Mouse (Mus musculus) C2C12 (cell line): ENCODE results near the gene Arf1. TPM values are rescaled to one million over a fixed set of nuclear protein-coding genes. Genes with fewer than 3 reads are reported as not detected.

Experiments used
- H3K27me3 ChIP-seq: one replicate; pipeline ENCODE4 v1.6.1; 2011; ENCODE audit not compliant: control insufficient read depth, insufficient read depth, insufficient read length
- H3K36me3 ChIP-seq: one replicate; pipeline ENCODE4 v1.6.1; 2011; ENCODE audit not compliant: control insufficient read depth, insufficient read depth
- H3K4me3 ChIP-seq: one replicate; pipeline ENCODE4 v1.5.1; 2011; ENCODE audit warnings: mild to moderate bottlenecking, control low read depth; ENCODE audit not compliant: poor library complexity, insufficient read depth, severe bottlenecking
- H3K79me2 ChIP-seq: one replicate; pipeline ENCODE4 v1.6.1; 2011; ENCODE audit not compliant: control insufficient read depth, insufficient read depth
- H3K79me3 ChIP-seq: one replicate; pipeline ENCODE4 v1.6.1; 2011; ENCODE audit warnings: low read depth, control low read depth
- H3ac ChIP-seq: one replicate; pipeline ENCODE3; 2011; ENCODE audit warnings: low read depth; ENCODE audit not compliant: control insufficient read depth, insufficient read length
- CEBPB ChIP-seq: IDR thresholded peaks from one replicate; pipeline ENCODE4 v1.6.1; 2011; ENCODE audit warnings: low read depth, mild to moderate bottlenecking, control low read depth, moderate library complexity
- CTCF ChIP-seq: IDR thresholded peaks from one replicate; pipeline ENCODE4 v1.5.1; 2011; ENCODE audit not compliant: control insufficient read depth, insufficient read depth, insufficient read length
- FOSL1 ChIP-seq: IDR thresholded peaks from one replicate; pipeline ENCODE4 v1.8.0; 2011; ENCODE audit warnings: mild to moderate bottlenecking, low read length; ENCODE audit not compliant: poor library complexity, insufficient read depth, severe bottlenecking
- MAX ChIP-seq: IDR thresholded peaks from one replicate; pipeline ENCODE4 v1.6.1; 2011; ENCODE audit warnings: mild to moderate bottlenecking, control low read depth
- MYOD1 ChIP-seq: IDR thresholded peaks from one replicate; pipeline ENCODE4 v1.6.1; 2011; ENCODE audit warnings: low read depth; ENCODE audit not compliant: control insufficient read depth, insufficient read length
- MYOG ChIP-seq: IDR thresholded peaks from one replicate; pipeline ENCODE4 v1.6.1; 2011; ENCODE audit not compliant: control insufficient read depth, insufficient read length; ENCODE audit errors: extremely low read depth
- USF1 ChIP-seq: IDR thresholded peaks from one replicate; pipeline ENCODE4 v1.6.1; 2011; ENCODE audit warnings: low read depth, mild to moderate bottlenecking, control low read depth, moderate library complexity
- polyA plus RNA-seq: library from polyadenylated mRNA; unstranded; fragments of >200 nt; fragmentation: generic; extraction: Trizol; gene quantifications from one replicate; pipeline ENCODE4 v1.2.1, GENCODE M21; 2012; ENCODE audit warnings: missing spikeins

The Arf1 gene
- polyA plus RNA-seq, 1 experiment = 636 TPM

DNA sequence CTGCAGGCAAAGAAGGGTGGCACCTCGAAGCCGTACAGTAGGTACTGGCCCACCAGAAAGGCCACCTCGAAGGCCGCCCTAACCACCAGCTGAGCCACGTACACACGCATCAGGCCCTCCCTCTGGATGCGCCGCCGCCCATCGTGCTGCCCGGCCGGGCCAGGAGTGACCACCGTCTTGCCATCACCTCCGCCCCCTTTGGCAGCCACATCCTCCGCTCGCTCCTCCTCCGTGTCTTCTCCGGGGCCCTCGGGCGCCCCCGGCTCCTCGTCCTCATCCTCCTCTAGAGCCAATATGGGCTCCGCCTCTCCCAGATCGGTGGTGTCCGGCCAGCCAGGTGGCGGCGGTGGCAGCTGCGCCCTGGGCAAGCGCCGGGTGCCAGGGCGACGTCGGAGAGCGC lies 51.1 kb downstream of the Arf1 start:
- Histone ChIP-seq H3K79me3 (no peaks in the 10 kb centered on the region), H3K79me2 (no peaks in the 10 kb centered on the region), H3K27me3 (peaks cover 49% of the 10 kb centered on the region), H3ac (no peak overlapping the region), H3K36me3 (no peaks in the 10 kb centered on the region), H3K4me3 (no peak overlapping the region)
- no peak for TF ChIP-seq MAX
- TF ChIP-seq FOSL1 = no peak

DNA sequence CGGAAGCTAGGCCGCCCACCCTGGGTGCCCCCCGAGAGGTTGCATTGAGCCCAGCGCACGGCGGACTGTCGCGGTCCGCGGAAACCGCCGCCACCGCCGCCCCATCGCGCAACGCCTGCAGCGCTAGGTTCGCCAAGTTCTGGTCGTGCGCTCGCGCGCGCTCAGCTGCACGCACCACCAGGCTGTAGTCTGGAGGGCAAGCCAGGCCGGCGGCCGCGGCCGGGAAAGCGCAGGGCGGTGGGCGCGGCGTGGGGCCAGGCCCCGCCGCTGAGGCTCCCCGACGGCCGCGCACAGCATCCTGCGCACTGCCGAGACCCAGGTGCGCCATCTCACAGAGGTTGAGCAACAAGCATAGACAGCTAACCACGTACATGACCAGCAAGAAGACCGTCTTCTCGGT lies 51.6 kb downstream of the Arf1 start:
- Histone ChIP-seq H3K27me3 (peaks cover 49% of the 10 kb centered on the region), H3K79me2 (no peaks in the 10 kb centered on the region), H3ac (no peak overlapping the region), H3K79me3 (no peaks in the 10 kb centered on the region), H3K36me3 (no peaks in the 10 kb centered on the region), H3K4me3 (no peak overlapping the region)
- TF ChIP-seq MAX = no peak
- TF ChIP-seq MYOG = no peak
- no peak for TF ChIP-seq USF1

GRCm38 (mm10) chr11:59174189-59174838 lies 53.8 kb downstream of the Arf1 start:
- no peak for TF ChIP-seq MAX
- no peak for TF ChIP-seq CEBPB
- no peak for TF ChIP-seq FOSL1
- no peak for TF ChIP-seq MYOG
- TF ChIP-seq CTCF = no peak
- TF ChIP-seq USF1 = no peak
- no peak for TF ChIP-seq MYOD1
- Histone ChIP-seq H3K27me3 (peaks cover 49% of the 10 kb centered on the region), H3K79me2 (no peaks in the 10 kb centered on the region), H3K4me3 (no peak overlapping the region), H3K36me3 (no peaks in the 10 kb centered on the region), H3ac (no peak overlapping the region), H3K79me3 (no peaks in the 10 kb centered on the region)

GRCm38 (mm10) chr11:59170549-59170948 lies 57.5 kb downstream of the Arf1 start:
- no peaks in the 10 kb centered on the region for H3K79me2 ChIP-seq
- H3ac ChIP-seq = no peak overlapping the region
- no peak overlapping the region for H3K4me3 ChIP-seq
- TF ChIP-seq CEBPB = no peak
- TF ChIP-seq MAX = no peak
- no peak for TF ChIP-seq CTCF
- TF ChIP-seq MYOG = no peak
- no peak for TF ChIP-seq MYOD1
- TF ChIP-seq FOSL1 = no peak
- no peak for TF ChIP-seq USF1
- peaks cover 18% of the 10 kb centered on the region for H3K27me3 ChIP-seq
- H3K36me3 ChIP-seq = no peaks in the 10 kb centered on the region
- H3K79me3 ChIP-seq = no peaks in the 10 kb centered on the region

- Histone ChIP-seq H3K4me3 (no peak overlapping the region), H3K79me2 (no peaks in the 10 kb centered on the region), H3K27me3 (peaks cover 12% of the 10 kb centered on the region), H3ac (no peak overlapping the region), H3K79me3 (no peaks in the 10 kb centered on the region), H3K36me3 (no peaks in the 10 kb centered on the region)
- no peak for TF ChIP-seq FOSL1
- no peak for TF ChIP-seq USF1
- no peak for TF ChIP-seq MYOD1
- TF ChIP-seq CEBPB = no peak
- no peak for TF ChIP-seq MYOG
- no peak for TF ChIP-seq CTCF
- TF ChIP-seq MAX = no peak
These were observed 58.3 kb downstream of the Arf1 start for GRCm38 (mm10) chr11:59169807-59170206.

- H3ac ChIP-seq = no peak overlapping the region
- no peaks in the 10 kb centered on the region for H3K27me3 ChIP-seq
- H3K36me3 ChIP-seq = no peaks in the 10 kb centered on the region
- H3K4me3 ChIP-seq = no peak overlapping the region
- H3K79me3 ChIP-seq = no peaks in the 10 kb centered on the region
- H3K79me2 ChIP-seq = no peaks in the 10 kb centered on the region
- TF ChIP-seq MYOD1 (no peak), CEBPB (no peak), MYOG (no peak), USF1 (no peak), CTCF (no peak), MAX (no peak), FOSL1 (no peak)
These were observed 62.3 kb downstream of the Arf1 start for GRCm38 (mm10) chr11:59165616-59166241.
